10 mouse cellular contexts compared by ENCODE assay signal in genomic region chr9:72753741-72754140, GRCm38 (mm10). TPM values are rescaled to one million over a fixed set of nuclear protein-coding genes. Genes with fewer than 3 reads are reported as not detected.
DNase-seq lines count a peak whose midpoint lies in the region; ATAC-seq lines count a peak whose summit lies in the region.
"Had no signal": no experiment of that assay in that cellular context is flagged by ENCODE, and none has a peak within 500 bp of the region (broad histone marks: within the 10 kb centered on the region; RNA-seq: fewer than 3 reads in every experiment).

No protein-coding gene starts in this region.

- H3K27me3 ChIP-seq in embryonic facial prominence, embryonic 13.5 days = no peaks in the 10 kb centered on the region
- no peaks in the 10 kb centered on the region for H3K27me3 ChIP-seq in limb, embryonic 10.5 days (ENCODE audit: low read depth, poor library complexity, severe bottlenecking)

- peak; percentile 25 to 31 for DNase-seq in spleen, postnatal 36 days (ENCODE audit: low spot score in 2 of 2)
- no peak for DNase-seq in spleen, postnatal 10 days (ENCODE audit: low spot score in 2 of 2)
- peak; percentile 72 for DNase-seq in limb, embryonic 10.5 days (ENCODE audit: low spot score)
- no peak for DNase-seq in urinary bladder, postnatal 14 days (ENCODE audit: low spot score)
- no peak for DNase-seq in heart, postnatal 25 days (ENCODE audit: low spot score)
- no peak for DNase-seq in left cerebral cortex, postnatal 25 days (ENCODE audit: low spot score in 2 of 2)

- WGBS in embryonic facial prominence, embryonic 13.5 days = 9% methylated on average over 7 of the region's 7 CpGs
- WGBS in limb, embryonic 10.5 days = 10% methylated on average over 7 of the region's 7 CpGs

- no peaks in the 10 kb centered on the region for H3K9me3 ChIP-seq in embryonic facial prominence, embryonic 13.5 days
- no peaks in the 10 kb centered on the region for H3K9me3 ChIP-seq in limb, embryonic 10.5 days (replicated peaks)
- H3K9me3 ChIP-seq: limb, embryonic 12.5 days had no signal

- 0 out of 2 replicates have a peak overlapping the region, but pooled peaks have one; percentile 3 for H3K4me2 ChIP-seq in embryonic facial prominence, embryonic 13.5 days
- H3K4me2 ChIP-seq: limb, embryonic 12.5 days had no signal

- H3K9ac ChIP-seq in embryonic facial prominence, embryonic 13.5 days = no peak overlapping the region
- H3K9ac ChIP-seq: limb, embryonic 12.5 days had no signal

- no peak; the same call in 1 of the 2 replicates for ATAC-seq in embryonic facial prominence, embryonic 13.5 days (ENCODE audit: insufficient number of reproducible peaks, insufficient read depth, low FRiP score, low TSS enrichment, low read depth)
- ATAC-seq in megakaryocyte, adult 5-6 weeks (ENCODE audit: poor library complexity, severe bottlenecking) = no peak

- intact Hi-C loops in heart, postnatal 25 days (cut with DNase I) = no loop called here
- intact Hi-C loops in left cerebral cortex, postnatal 25 days (cut with DNase I) = no loop called here

- no peak overlapping the region for H3K4me3 ChIP-seq in embryonic facial prominence, embryonic 13.5 days
- H3K4me3 ChIP-seq in limb, embryonic 10.5 days = no peak overlapping the region
- H3K4me3 ChIP-seq: limb, embryonic 12.5 days had no signal

- H3K4me1 ChIP-seq in embryonic facial prominence, embryonic 13.5 days = peaks cover 32% of the 10 kb centered on the region
- H3K4me1 ChIP-seq in limb, embryonic 10.5 days = peaks cover 38% of the 10 kb centered on the region

- H3K27ac ChIP-seq in embryonic facial prominence, embryonic 13.5 days = peak overlapping the region; percentile 64; the same call in 1 of the 2 replicates
- H3K27ac ChIP-seq in limb, embryonic 10.5 days = peak overlapping the region; percentile 72
- H3K27ac ChIP-seq: limb, embryonic 12.5 days had no signal

- peaks cover 7% of the 10 kb centered on the region for H3K36me3 ChIP-seq in embryonic facial prominence, embryonic 13.5 days
- H3K36me3 ChIP-seq in limb, embryonic 10.5 days = peaks cover 15% of the 10 kb centered on the region

RNA-seq across cellular contexts. Expression of gene Prtg, which starts 52.9 kb away (rescaled TPM):
- polyA plus RNA-seq in embryonic facial prominence, embryonic 13.5 days (2015; fragmentation: Nextera tagmentation; extraction: Ambion mirVana) = 1.3 and 1.8 TPM in 2 replicates
- 5.5 and 11.4 TPM in 2 replicates for polyA plus RNA-seq in limb, embryonic 10.5 days (2016; fragmentation: Nextera tagmentation; extraction: Ambion mirVana)
- total RNA-seq in megakaryocyte, adult 5-6 weeks (2015) = not detected in 2 replicates
- not detected in 2 replicates for total RNA-seq in megakaryocyte, adult 5-6 weeks (2017)
- under 1 TPM; 0.08 to 0.45 TPM for total RNA-seq in heart, postnatal 25 days (2021)
- 1 to 10 TPM; 1.1 to 1.7 TPM for total RNA-seq in left cerebral cortex, postnatal 25 days (2021)
- total RNA-seq: common myeloid progenitor, adult 5-6 weeks had no signal

Comparison
In these comparisons a context has a peak if more than half of its experiments do, and no peak if none do; other contexts are left out.
1. DNase-seq: peak in spleen, postnatal 36 days (2 of 2) and limb, embryonic 10.5 days (single experiment); none in spleen, postnatal 10 days (0 of 2), urinary bladder, postnatal 14 days (single experiment), heart, postnatal 25 days (single experiment) and left cerebral cortex, postnatal 25 days (0 of 2).